Mouse (Mus musculus) midbrain, embryonic 15.5 days (tissue): ENCODE results near the gene Hspa12a. TPM values are rescaled to one million over a fixed set of nuclear protein-coding genes. Genes with fewer than 3 reads are reported as not detected.
A peak's percentile ranks its signal among the peaks of the same experiment; 100 is the strongest.

Experiments
- ATAC-seq: fragments of 200-750 bp; cut with Nextera tagmentation; replicated peaks from 2 replicates; pipeline ENCODE4 v1.8.0; 2017; ENCODE audit warnings: moderate TSS enrichment
- H3K27ac ChIP-seq: fragments of 300-500 bp; sonication (generic); 2 replicates; pipeline ENCODE4 v1.5.1; 2015; ENCODE audit warnings: mild to moderate bottlenecking, inconsistent platforms
- H3K27me3 ChIP-seq: fragments of 300-500 bp; sonication (generic); replicated peaks from 2 replicates; pipeline ENCODE4 v1.6.1; 2015; ENCODE audit warnings: inconsistent platforms
- H3K36me3 ChIP-seq: fragments of 300-500 bp; sonication (generic); replicated peaks from 2 replicates; pipeline ENCODE4 v1.6.1; 2015; ENCODE audit warnings: inconsistent platforms
- H3K4me1 ChIP-seq: fragments of 300-500 bp; sonication (generic); 2 replicates; pipeline ENCODE4 v1.6.1; 2015; ENCODE audit warnings: inconsistent platforms
- H3K4me2 ChIP-seq: fragments of 300-500 bp; sonication (generic); 2 replicates; pipeline ENCODE4 v1.6.1; 2015; ENCODE audit warnings: inconsistent platforms, mild to moderate bottlenecking, moderate library complexity
- H3K4me3 ChIP-seq: fragments of 300-500 bp; sonication (generic); 2 replicates; pipeline ENCODE4 v1.5.1; 2015; ENCODE audit warnings: mild to moderate bottlenecking, inconsistent platforms
- H3K9ac ChIP-seq: fragments of 300-500 bp; sonication (generic); 2 replicates; pipeline ENCODE4 v1.6.1; 2015; ENCODE audit warnings: mild to moderate bottlenecking, inconsistent platforms
- H3K9me3 ChIP-seq: fragments of 300-500 bp; sonication (generic); 2 replicates; pipeline ENCODE4 v1.6.1; 2016; ENCODE audit warnings: inconsistent platforms
- WGBS: fragments of 180-500 bp; shearing (Covaris S2); methylation state at CpG from one replicate; pipeline ENCODE4 v1.1.7; 2015; ENCODE audit warnings: mixed read lengths; 5-methylcytosine and 5-hydroxymethylcytosine counted together
- polyA plus RNA-seq: library from polyadenylated mRNA; unstranded; fragments of >200 nt; fragmentation: Nextera tagmentation; extraction: Ambion mirVana; gene quantifications from 2 replicates; pipeline ENCODE4 v1.2.1, GENCODE M21; 2015

Hspa12a gene
- 52.6 and 53.0 TPM in 2 replicates for polyA plus RNA-seq

GRCm38 (mm10) chr19:58942841-58943828, at the start of gene Hspa12a, which contains the start of gene Eno4:
Gene Hspa12a, minus strand, starts transcription at chr19:58943654.
Gene Eno4, plus strand, starts transcription at chr19:58943425.
- peak within 1 kb of the TSS; percentile 60 for H3K9ac ChIP-seq
- WGBS: under 1% methylated on average over 65 of the region's 65 CpGs
- H3K4me3 ChIP-seq: peak within 1 kb of the TSS; percentile 83
- H3K27me3 ChIP-seq: peaks cover 36% of the 10 kb centered on the region
- H3K9me3 ChIP-seq: no peaks in the 10 kb centered on the region
- H3K4me1 ChIP-seq: peaks cover 13% of the 10 kb centered on the region
- ATAC-seq: peak; percentile 98
- peak within 1 kb of the TSS; percentile 97 for H3K4me2 ChIP-seq
- no peaks in the 10 kb centered on the region for H3K36me3 ChIP-seq
- peak within 1 kb of the TSS; percentile 70 for H3K27ac ChIP-seq

DNA sequence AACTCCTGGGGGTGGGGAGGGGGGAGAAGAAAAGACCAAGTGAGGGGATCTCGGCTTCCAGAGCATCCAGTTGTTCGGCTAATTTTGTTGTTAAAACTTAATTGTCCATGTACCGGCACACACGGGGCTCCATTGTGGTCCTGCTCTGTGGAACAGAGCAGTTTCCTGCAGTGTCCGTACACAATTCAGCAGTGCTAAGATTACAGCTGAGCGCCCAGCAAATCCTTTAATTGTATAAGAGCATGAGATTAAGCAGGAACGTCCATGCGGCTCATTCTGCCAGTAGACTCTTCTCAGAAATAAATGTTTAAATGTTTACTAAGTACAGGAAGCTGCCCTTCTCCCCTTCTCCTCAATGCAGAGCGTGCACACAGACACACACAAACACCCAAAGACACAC, 38.1 kb upstream of the Hspa12a start:
- ATAC-seq: no peak
- no peaks in the 10 kb centered on the region for H3K36me3 ChIP-seq
- H3K27ac ChIP-seq: no peak overlapping the region
- H3K9ac ChIP-seq: no peak overlapping the region
- no peaks in the 10 kb centered on the region for H3K9me3 ChIP-seq
- H3K4me1 ChIP-seq: peaks cover 24% of the 10 kb centered on the region
- peaks cover 67% of the 10 kb centered on the region for H3K27me3 ChIP-seq
- WGBS: 11% methylated on average over 9 of the region's 9 CpGs
- H3K4me3 ChIP-seq: no peak overlapping the region
- no peak overlapping the region for H3K4me2 ChIP-seq

- Histone ChIP-seq H3K36me3 (no peaks in the 10 kb centered on the region), H3K4me2 (peak overlapping the region; percentile 23), H3K9ac (no peak overlapping the region), H3K27me3 (peaks cover 75% of the 10 kb centered on the region), H3K27ac (no peak overlapping the region), H3K9me3 (no peaks in the 10 kb centered on the region), H3K4me3 (no peak overlapping the region), H3K4me1 (peaks cover 24% of the 10 kb centered on the region)
- no peak for ATAC-seq
- 24% methylated on average over 5 of the region's 5 CpGs for WGBS
Observed at GRCm38 (mm10) chr19:58980056-58980440, 36.6 kb upstream of the Hspa12a start.

DNA sequence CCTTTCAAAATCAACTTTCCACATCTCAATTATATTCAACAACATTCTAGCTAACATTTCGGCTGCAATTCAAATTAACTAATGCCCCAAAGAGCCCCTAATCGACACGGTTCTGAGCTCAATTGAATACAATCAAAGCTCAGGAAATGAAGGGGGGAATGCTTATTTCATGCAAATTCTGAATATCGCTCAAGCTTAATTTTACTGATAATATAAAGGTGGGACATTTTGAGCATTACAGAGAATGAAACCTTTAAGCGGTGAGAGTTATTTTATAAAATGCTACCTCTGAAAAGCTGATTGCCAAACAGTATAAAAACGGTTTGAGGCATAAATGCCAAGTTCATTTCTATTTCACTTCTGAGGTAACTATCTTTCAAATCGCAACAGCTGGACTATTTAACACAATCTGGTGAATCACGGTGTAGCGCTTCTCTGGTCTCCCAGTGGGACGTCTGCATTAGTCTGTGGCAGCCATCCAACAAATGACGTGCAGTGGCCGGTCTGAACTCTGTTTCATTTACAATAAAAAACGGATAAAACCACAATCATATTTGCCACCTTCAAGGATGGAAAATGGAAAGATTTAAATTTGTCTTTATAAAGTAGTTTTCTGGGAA, 36.1 kb upstream of the Hspa12a start:
- Histone ChIP-seq H3K27ac (no peak overlapping the region), H3K9me3 (no peaks in the 10 kb centered on the region), H3K4me2 (peak overlapping the region; percentile 23), H3K9ac (no peak overlapping the region), H3K36me3 (no peaks in the 10 kb centered on the region), H3K27me3 (peaks cover 73% of the 10 kb centered on the region), H3K4me3 (no peak overlapping the region), H3K4me1 (peaks cover 24% of the 10 kb centered on the region)
- no peak for ATAC-seq
- WGBS: 13% methylated on average over 13 of the region's 13 CpGs

GRCm38 (mm10) chr19:58978401-58979171, 35.1 kb upstream of the Hspa12a start:
- 0 out of 2 replicates have a peak, but pooled peaks have one; percentile 17 for ATAC-seq
- H3K36me3 ChIP-seq: no peaks in the 10 kb centered on the region
- H3K4me2 ChIP-seq: peak overlapping the region; percentile 23; the same call in 1 of the 2 replicates
- no peaks in the 10 kb centered on the region for H3K9me3 ChIP-seq
- peaks cover 76% of the 10 kb centered on the region for H3K27me3 ChIP-seq
- peaks cover 24% of the 10 kb centered on the region for H3K4me1 ChIP-seq
- H3K9ac ChIP-seq: no peak overlapping the region
- H3K4me3 ChIP-seq: no peak overlapping the region
- WGBS: 45% methylated on average over 11 of the region's 11 CpGs
- no peak overlapping the region for H3K27ac ChIP-seq

DNA sequence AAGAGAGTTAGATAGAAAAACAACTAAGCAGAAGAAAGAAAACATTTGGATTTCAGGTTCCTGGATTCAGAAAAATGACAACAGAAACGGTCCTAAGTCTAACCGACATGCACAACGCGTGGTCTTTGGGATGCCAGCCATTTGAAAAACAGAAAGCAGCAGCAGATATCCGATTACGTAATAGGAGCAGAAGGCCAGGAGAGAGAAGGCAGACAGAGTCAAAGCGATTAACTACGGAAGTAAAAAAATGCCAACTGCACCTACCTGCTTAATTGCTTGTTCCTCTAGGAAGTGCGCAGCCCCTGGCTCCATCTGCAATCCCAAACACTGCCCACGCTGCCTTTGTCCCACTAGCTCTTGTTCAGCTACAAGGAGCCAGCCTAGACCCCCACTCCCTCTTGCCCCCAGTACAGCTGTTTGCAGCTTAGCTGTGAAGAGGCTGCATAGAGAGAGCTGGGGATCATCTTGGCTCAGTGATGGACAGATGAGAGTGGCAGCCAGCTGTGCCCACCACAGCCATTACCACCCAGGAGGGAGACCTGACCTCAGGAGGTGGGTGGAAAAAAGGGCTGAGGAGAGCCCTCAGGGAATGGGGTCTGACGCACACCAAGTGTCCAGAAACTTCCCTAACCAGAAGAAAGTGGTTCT, 31.9 kb upstream of the Hspa12a start:
- H3K9ac ChIP-seq: no peak overlapping the region
- no peak overlapping the region for H3K4me3 ChIP-seq
- no peak overlapping the region for H3K27ac ChIP-seq
- H3K36me3 ChIP-seq: no peaks in the 10 kb centered on the region
- H3K27me3 ChIP-seq: peaks cover 78% of the 10 kb centered on the region
- H3K4me1 ChIP-seq: peaks cover 18% of the 10 kb centered on the region
- no peaks in the 10 kb centered on the region for H3K9me3 ChIP-seq
- WGBS: 76% methylated on average over 11 of the region's 11 CpGs
- ATAC-seq: no peak
- H3K4me2 ChIP-seq: no peak overlapping the region

DNA sequence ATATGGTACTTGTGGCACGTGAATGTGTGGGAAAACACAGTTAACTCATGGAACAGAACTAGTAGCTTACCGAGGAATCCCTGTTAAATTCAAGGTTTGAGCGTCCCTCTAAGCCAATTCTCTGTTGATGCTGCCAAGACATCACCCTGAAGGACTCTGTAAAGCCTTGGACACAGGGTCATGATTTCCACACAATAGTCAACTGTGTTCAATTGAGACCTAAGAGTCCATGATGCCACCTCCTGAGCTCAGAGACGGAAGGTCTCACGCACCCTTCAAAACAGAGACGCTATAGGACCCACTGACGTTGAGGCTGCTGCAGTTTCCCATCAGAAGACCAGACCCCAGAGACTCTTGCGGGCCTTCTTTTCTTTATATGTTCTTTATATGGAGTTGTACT, 30.7 kb upstream of the Hspa12a start:
- no peak overlapping the region for H3K27ac ChIP-seq
- H3K4me2 ChIP-seq: no peak overlapping the region
- peaks cover 7% of the 10 kb centered on the region for H3K4me1 ChIP-seq
- 69% methylated on average over 8 of the region's 8 CpGs for WGBS
- H3K27me3 ChIP-seq: peaks cover 83% of the 10 kb centered on the region
- no peak for ATAC-seq
- H3K36me3 ChIP-seq: no peaks in the 10 kb centered on the region
- no peak overlapping the region for H3K4me3 ChIP-seq
- no peak overlapping the region for H3K9ac ChIP-seq
- H3K9me3 ChIP-seq: no peaks in the 10 kb centered on the region

DNA sequence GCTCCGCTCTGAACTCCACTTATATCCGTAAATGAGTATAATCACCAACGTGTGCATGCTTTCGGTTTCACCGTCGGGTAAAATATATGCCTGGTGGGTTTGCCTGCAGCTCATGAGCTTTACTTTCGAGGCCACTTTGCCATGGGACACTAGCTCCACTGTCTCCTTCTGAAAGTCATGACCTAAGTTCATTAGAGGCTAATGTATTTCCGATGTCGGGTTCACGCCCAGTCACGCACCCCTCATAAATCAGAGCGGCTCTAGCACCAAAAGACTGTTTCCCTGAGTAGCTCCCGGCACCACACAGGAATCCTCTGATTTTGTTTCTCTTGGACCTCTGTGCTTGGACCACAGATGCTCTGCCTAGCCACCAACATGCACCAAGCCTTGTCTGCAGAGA, 27.4 kb upstream of the Hspa12a start:
- Histone ChIP-seq H3K9ac (no peak overlapping the region), H3K4me3 (no peak overlapping the region), H3K27me3 (peaks cover 63% of the 10 kb centered on the region), H3K27ac (no peak overlapping the region), H3K4me1 (0 out of 2 replicates have a peak, but pooled peaks cover 6% of the 10 kb centered on the region), H3K36me3 (no peaks in the 10 kb centered on the region), H3K4me2 (no peak overlapping the region), H3K9me3 (no peaks in the 10 kb centered on the region)
- 87% methylated on average over 13 of the region's 13 CpGs for WGBS
- no peak for ATAC-seq

GRCm38 (mm10) chr19:58968731-58969506, 25.5 kb upstream of the Hspa12a start:
- H3K9ac ChIP-seq: no peak overlapping the region
- 0 out of 2 replicates have a peak, but pooled peaks cover 6% of the 10 kb centered on the region for H3K4me1 ChIP-seq
- H3K4me2 ChIP-seq: no peak overlapping the region
- no peak overlapping the region for H3K27ac ChIP-seq
- no peak overlapping the region for H3K4me3 ChIP-seq
- no peaks in the 10 kb centered on the region for H3K9me3 ChIP-seq
- 16% methylated on average over 15 of the region's 15 CpGs for WGBS
- H3K27me3 ChIP-seq: peaks cover 57% of the 10 kb centered on the region
- no peak for ATAC-seq
- H3K36me3 ChIP-seq: no peaks in the 10 kb centered on the region

- H3K4me2 ChIP-seq: no peak overlapping the region
- H3K27ac ChIP-seq: no peak overlapping the region
- H3K36me3 ChIP-seq: no peaks in the 10 kb centered on the region
- no peak for ATAC-seq
- H3K4me3 ChIP-seq: no peak overlapping the region
- peaks cover 30% of the 10 kb centered on the region for H3K27me3 ChIP-seq
- H3K9me3 ChIP-seq: no peaks in the 10 kb centered on the region
- 77% methylated on average over 8 of the region's 8 CpGs for WGBS
- H3K9ac ChIP-seq: no peak overlapping the region
- H3K4me1 ChIP-seq: no peaks in the 10 kb centered on the region
Observed at GRCm38 (mm10) chr19:58963011-58963410, 19.6 kb upstream of the Hspa12a start.

DNA sequence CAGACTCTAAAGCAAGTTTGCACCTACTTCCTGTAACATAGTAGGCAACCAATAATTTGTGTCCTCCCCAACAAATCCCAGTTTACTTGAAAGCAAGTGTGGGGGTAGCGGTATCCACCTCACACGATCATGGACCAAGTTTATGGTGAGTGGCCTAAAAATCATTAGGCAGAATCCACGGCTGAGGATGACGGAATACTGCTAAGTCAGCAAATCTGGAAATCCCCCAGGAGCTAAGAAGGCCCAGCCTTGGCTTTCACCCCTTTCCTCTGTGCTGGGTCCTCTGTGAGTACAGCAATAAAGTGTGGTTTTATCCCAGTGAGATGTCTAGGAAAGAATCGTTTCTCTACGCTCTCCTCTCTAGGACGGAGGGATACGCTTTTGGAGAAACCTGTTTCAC, 11.3 kb upstream of the Hspa12a start:
- Histone ChIP-seq H3K4me2 (no peak overlapping the region), H3K36me3 (no peaks in the 10 kb centered on the region), H3K27ac (no peak overlapping the region), H3K27me3 (peaks cover 16% of the 10 kb centered on the region; the same call in 1 of the 2 replicates), H3K4me3 (no peak overlapping the region), H3K9ac (no peak overlapping the region), H3K9me3 (no peaks in the 10 kb centered on the region), H3K4me1 (no peaks in the 10 kb centered on the region)
- 94% methylated on average over 8 of the region's 8 CpGs for WGBS
- no peak for ATAC-seq
